Mouse (Mus musculus) C2C12 (cell line): Measurements from ENCODE around the gene Fastk. TPM values are rescaled to one million over a fixed set of nuclear protein-coding genes. Genes with fewer than 3 reads are reported as not detected.

Source experiments
- H3K27me3 ChIP-seq: one replicate; pipeline ENCODE4 v1.6.1; 2011; ENCODE audit not compliant: control insufficient read depth, insufficient read depth, insufficient read length
- H3K36me3 ChIP-seq: one replicate; pipeline ENCODE4 v1.6.1; 2011; ENCODE audit not compliant: control insufficient read depth, insufficient read depth
- H3K4me3 ChIP-seq: one replicate; pipeline ENCODE4 v1.5.1; 2011; ENCODE audit warnings: mild to moderate bottlenecking, control low read depth; ENCODE audit not compliant: poor library complexity, insufficient read depth, severe bottlenecking
- H3K79me2 ChIP-seq: one replicate; pipeline ENCODE4 v1.6.1; 2011; ENCODE audit not compliant: control insufficient read depth, insufficient read depth
- H3K79me3 ChIP-seq: one replicate; pipeline ENCODE4 v1.6.1; 2011; ENCODE audit warnings: low read depth, control low read depth
- H3ac ChIP-seq: one replicate; pipeline ENCODE3; 2011; ENCODE audit warnings: low read depth; ENCODE audit not compliant: control insufficient read depth, insufficient read length
- CEBPB ChIP-seq: IDR thresholded peaks from one replicate; pipeline ENCODE4 v1.6.1; 2011; ENCODE audit warnings: low read depth, mild to moderate bottlenecking, control low read depth, moderate library complexity
- CTCF ChIP-seq: IDR thresholded peaks from one replicate; pipeline ENCODE4 v1.5.1; 2011; ENCODE audit not compliant: control insufficient read depth, insufficient read depth, insufficient read length
- FOSL1 ChIP-seq: IDR thresholded peaks from one replicate; pipeline ENCODE4 v1.8.0; 2011; ENCODE audit warnings: mild to moderate bottlenecking, low read length; ENCODE audit not compliant: poor library complexity, insufficient read depth, severe bottlenecking
- MAX ChIP-seq: IDR thresholded peaks from one replicate; pipeline ENCODE4 v1.6.1; 2011; ENCODE audit warnings: mild to moderate bottlenecking, control low read depth
- MYOD1 ChIP-seq: IDR thresholded peaks from one replicate; pipeline ENCODE4 v1.6.1; 2011; ENCODE audit warnings: low read depth; ENCODE audit not compliant: control insufficient read depth, insufficient read length
- MYOG ChIP-seq: IDR thresholded peaks from one replicate; pipeline ENCODE4 v1.6.1; 2011; ENCODE audit not compliant: control insufficient read depth, insufficient read length; ENCODE audit errors: extremely low read depth
- USF1 ChIP-seq: IDR thresholded peaks from one replicate; pipeline ENCODE4 v1.6.1; 2011; ENCODE audit warnings: low read depth, mild to moderate bottlenecking, control low read depth, moderate library complexity
- polyA plus RNA-seq: library from polyadenylated mRNA; unstranded; fragments of >200 nt; fragmentation: generic; extraction: Trizol; gene quantifications from one replicate; pipeline ENCODE4 v1.2.1, GENCODE M21; 2012; ENCODE audit warnings: missing spikeins

The Fastk gene
- polyA plus RNA-seq, 1 experiment, result 90.3 TPM

DNA sequence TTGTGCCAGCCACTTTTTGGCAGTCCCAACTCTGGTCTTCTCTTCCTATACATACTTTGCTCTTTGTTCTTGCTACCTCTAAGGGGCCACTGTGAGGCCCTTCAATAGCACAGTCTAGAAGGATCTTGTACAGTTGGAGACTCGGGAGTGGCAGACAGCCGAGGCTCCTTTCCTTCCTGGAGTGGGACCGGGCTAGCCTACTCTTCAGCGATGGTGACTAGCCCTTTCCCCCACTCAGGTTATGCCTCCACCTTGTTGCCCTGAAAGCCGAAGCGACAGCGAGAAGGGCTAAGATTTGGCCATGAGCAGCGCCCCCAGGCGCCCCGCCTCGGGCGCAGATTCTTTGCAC, 17.8 kb downstream of the Fastk start:
- TF ChIP-seq MAX (no peak), MYOG (no peak), FOSL1 (no peak), CTCF (no peak), MYOD1 (no peak), CEBPB (no peak), USF1 (no peak)
- Histone ChIP-seq H3K4me3 (no peak overlapping the region), H3K27me3 (no peaks in the 10 kb centered on the region), H3K79me3 (peaks cover 15% of the 10 kb centered on the region), H3K36me3 (peaks cover 33% of the 10 kb centered on the region), H3ac (no peak overlapping the region), H3K79me2 (peaks cover 37% of the 10 kb centered on the region)

DNA sequence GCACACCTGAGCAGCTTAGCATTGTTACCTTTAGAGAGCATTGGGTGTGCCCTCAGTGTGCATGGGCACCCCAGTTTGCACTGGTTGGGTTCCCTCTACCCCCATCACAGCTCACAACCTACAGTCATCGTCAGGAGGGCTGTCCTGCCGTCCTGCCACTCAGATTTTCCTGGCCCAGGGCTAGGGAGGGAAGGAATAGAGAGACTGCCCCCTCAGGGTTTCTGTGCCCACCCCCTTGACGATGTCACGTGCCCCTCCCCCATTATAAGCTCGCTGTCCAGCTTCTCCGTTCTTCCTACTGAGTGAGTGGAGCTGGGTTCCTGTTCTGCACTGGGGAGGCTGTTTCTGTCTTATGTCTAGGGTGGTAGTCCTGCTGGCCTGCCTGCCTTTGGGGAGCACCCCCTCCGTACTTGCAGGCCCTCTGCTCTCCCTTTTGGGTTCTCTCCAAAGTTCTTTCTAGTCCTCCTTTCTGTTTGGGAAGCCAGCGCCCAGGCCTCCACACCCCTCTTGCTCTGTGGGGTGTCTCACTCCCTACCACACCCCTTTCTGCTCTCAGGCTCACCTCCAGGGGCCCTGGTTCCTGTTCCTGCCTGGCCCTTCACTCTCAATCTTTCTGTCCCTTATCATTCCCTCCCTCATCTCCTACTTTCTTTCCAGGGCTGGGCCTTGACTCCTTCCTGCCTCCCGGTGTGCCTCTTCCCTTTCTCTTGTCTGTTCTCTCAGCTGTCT, 18.4 kb downstream of the Fastk start:
- peaks cover 28% of the 10 kb centered on the region for H3K36me3 ChIP-seq
- peak overlapping the region; percentile 57 for H3K4me3 ChIP-seq
- H3K27me3 ChIP-seq, result no peaks in the 10 kb centered on the region
- TF ChIP-seq USF1, result peak; percentile 63
- no peak for TF ChIP-seq MYOD1
- H3K79me3 ChIP-seq, result peaks cover 15% of the 10 kb centered on the region
- H3K79me2 ChIP-seq, result peaks cover 37% of the 10 kb centered on the region
- H3ac ChIP-seq, result no peak overlapping the region

DNA sequence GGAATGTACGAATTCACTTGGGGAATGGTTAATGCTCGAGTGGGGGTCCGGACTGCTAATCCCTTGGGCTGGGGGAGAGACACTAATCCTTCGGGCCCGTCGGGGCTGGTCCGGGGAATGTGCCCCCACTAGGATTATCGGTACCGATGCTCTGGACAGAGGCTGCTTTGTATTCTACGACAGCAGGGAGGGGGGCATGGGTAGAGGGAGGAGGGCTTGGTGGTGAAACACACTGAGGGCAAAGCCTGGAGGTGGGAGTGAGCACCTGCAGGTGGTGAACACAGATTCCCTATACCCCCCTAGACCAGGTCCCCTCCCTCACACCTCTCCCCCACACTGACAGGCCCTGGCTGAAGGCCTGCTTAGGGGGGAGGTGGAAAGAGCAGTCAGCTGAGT, 19.1 kb downstream of the Fastk start:
- Histone ChIP-seq H3K79me2 (peaks cover 37% of the 10 kb centered on the region), H3K79me3 (peaks cover 15% of the 10 kb centered on the region), H3K4me3 (peak overlapping the region; percentile 57), H3K36me3 (peaks cover 30% of the 10 kb centered on the region), H3ac (peak overlapping the region; percentile 92), H3K27me3 (no peaks in the 10 kb centered on the region)
- TF ChIP-seq MAX (no peak), MYOD1 (no peak)

DNA sequence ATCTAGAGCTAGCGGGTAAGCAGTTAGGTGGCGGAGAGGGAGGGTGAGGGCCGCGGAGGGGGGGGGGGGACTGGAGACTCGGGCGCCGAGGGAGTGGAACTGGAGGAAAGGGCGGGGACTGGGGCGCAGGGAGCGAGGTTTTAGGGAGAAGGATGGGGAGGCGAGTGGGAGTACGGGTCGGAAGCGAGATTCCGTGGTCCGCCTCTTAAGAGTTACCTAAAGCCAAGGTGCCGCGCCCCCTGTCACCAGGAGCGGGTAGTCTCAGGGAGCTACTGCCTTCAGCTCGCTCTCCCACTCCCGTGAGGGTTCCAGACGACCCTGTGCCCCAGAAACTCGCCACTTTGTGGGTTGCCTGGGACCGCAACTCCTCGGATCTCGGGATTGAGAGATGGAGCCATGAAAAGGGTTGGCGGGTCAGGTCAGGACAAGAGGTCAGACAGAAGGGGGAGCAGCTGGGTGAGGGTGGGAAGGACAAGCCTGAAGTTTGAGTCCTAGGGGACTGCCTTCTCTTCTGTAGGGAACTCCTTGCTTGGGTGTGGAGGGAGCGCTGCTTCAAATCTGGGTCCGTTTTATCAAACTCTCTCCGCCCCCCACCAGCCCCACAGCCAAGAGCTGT, 19.6 kb downstream of the Fastk start:
- Histone ChIP-seq H3ac (peak overlapping the region; percentile 92), H3K79me3 (peaks cover 15% of the 10 kb centered on the region), H3K79me2 (peaks cover 37% of the 10 kb centered on the region), H3K4me3 (peak overlapping the region; percentile 57), H3K36me3 (peaks cover 27% of the 10 kb centered on the region), H3K27me3 (no peaks in the 10 kb centered on the region)
- TF ChIP-seq MYOD1 (no peak), CTCF (no peak), MYOG (no peak), CEBPB (no peak), USF1 (no peak), FOSL1 (no peak), MAX (no peak)

DNA sequence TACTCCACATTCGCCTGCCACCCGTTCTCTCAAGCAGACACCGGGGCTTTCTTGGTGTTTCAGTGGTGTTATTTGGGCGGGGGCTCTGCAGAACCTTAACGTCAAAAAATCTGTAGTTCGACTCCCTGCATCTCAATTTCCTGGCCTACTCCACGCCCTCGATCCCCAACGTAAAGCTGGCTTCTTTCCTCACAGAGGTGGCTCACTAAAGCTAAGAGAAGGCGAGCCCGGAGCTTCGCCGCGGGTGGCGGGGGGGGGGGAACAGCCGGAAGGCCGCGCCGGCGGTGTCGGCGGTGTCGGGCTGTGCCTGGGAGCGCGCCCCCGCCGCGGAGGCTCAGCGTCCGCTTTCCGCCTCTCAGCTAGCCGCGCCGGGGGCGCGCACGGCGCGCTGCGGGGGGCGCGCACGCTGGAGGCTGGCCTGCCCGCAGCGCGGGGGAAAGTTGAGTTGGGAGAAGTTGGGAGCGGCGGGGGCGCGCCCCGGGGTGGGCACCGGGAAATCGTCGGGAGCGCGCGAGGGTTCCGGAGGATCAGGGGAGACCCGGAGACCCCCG, 20.2 kb downstream of the Fastk start:
- peak overlapping the region; percentile 92 for H3ac ChIP-seq
- TF ChIP-seq MAX, result no peak
- TF ChIP-seq USF1, result no peak
- TF ChIP-seq FOSL1, result no peak
- no peak for TF ChIP-seq MYOG
- TF ChIP-seq MYOD1, result no peak
- TF ChIP-seq CEBPB, result no peak
- H3K4me3 ChIP-seq, result peak overlapping the region; percentile 57
- H3K79me2 ChIP-seq, result peaks cover 37% of the 10 kb centered on the region
- H3K36me3 ChIP-seq, result peaks cover 21% of the 10 kb centered on the region
- H3K27me3 ChIP-seq, result no peaks in the 10 kb centered on the region
- peaks cover 15% of the 10 kb centered on the region for H3K79me3 ChIP-seq

DNA sequence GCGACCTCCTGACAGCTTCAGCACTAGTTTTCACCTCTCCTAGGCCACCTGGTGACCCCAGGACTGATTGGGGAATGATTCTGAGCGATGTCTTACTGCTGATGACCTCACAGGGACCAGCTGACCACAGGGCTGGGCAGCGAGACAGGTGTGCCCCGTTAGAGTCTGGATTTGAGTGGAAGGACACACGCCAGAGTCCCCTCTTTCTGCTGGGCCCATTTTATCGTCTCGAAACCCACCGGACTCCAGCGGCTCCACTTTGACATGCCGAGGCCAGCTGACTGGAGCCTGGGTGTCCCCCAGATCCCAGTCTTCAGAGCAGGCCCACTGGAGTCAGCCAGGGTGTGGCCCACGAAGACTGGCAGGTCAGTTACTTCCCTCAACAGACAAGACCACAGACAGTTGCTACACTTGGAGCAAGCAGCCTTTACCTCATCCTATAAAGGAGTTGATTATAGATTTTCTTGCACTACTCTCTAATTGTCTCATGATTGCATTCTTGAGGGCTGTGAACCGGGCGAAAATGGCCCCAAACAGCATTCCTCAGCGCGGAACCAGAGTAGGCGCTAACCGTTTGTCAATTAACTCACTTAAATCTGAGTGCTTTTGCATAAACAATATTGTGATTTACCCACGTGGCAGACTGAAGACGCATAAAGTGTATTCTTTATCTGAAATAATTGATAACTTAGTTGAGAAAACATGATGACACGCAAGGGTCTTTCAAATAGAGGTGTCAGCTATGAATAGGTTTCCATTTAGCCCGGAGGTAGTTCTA, 20.9 kb downstream of the Fastk start:
- H3K79me3 ChIP-seq, result peaks cover 15% of the 10 kb centered on the region
- peaks cover 14% of the 10 kb centered on the region for H3K36me3 ChIP-seq
- H3K4me3 ChIP-seq, result peak overlapping the region; percentile 57
- TF ChIP-seq USF1 (no peak), MYOD1 (peak; percentile 49), FOSL1 (no peak), CTCF (no peak), MYOG (no peak), MAX (no peak), CEBPB (no peak)
- no peaks in the 10 kb centered on the region for H3K27me3 ChIP-seq
- H3K79me2 ChIP-seq, result peaks cover 37% of the 10 kb centered on the region
- peak overlapping the region; percentile 76 for H3ac ChIP-seq
